Mouse (Mus musculus) common myeloid progenitor, adult 5-6 weeks (primary cell): ENCODE results near the gene Camk1d. TPM values are rescaled to one million over a fixed set of nuclear protein-coding genes. Genes with fewer than 3 reads are reported as not detected.
"Not testable (repeated sequence)": the region's sequence is repeated elsewhere in the genome, so short reads cannot be mapped to it uniquely, and the experiment has no call there.

Experiments used
- ATAC-seq: replicated peaks from 2 replicates; pipeline ENCODE4 v1.8.0; 2016; ENCODE audit warnings: low read depth, mild to moderate bottlenecking, moderate TSS enrichment, inconsistent platforms; ENCODE audit not compliant: poor library complexity, severe bottlenecking
- total RNA-seq: library from RNA; stranded (forward); fragments of 200-1000, 187-1606 nt; gene quantifications from 2 replicates; pipeline ENCODE4 v1.2.3, GENCODE M21; 2017

The Camk1d gene
- total RNA-seq, 1 experiment from 2014 or later: 9.1 TPM

- ATAC-seq: peak; percentile 76
Observed at GRCm38 (mm10) chr2:5592461-5593136, 121.7 kb downstream of the Camk1d start.

- no peak for ATAC-seq
Observed at GRCm38 (mm10) chr2:5590074-5590473, 124.2 kb downstream of the Camk1d start.

- no peak for ATAC-seq
Observed at GRCm38 (mm10) chr2:5589163-5589562, 125.2 kb downstream of the Camk1d start.

GRCm38 (mm10) chr2:5588329-5588982 lies 125.9 kb downstream of the Camk1d start:
- ATAC-seq: no peak

- ATAC-seq: no peak
Observed at GRCm38 (mm10) chr2:5584318-5585027, 129.8 kb downstream of the Camk1d start.

GRCm38 (mm10) chr2:5579391-5579790 lies 134.9 kb downstream of the Camk1d start:
- no peak for ATAC-seq

GRCm38 (mm10) chr2:5577399-5578129 lies 136.8 kb downstream of the Camk1d start:
- ATAC-seq: no peak

- ATAC-seq: no peak
Observed at GRCm38 (mm10) chr2:5572314-5573006, 141.9 kb downstream of the Camk1d start.

- ATAC-seq: no peak
Observed at GRCm38 (mm10) chr2:5566611-5567010, 147.7 kb downstream of the Camk1d start.

- ATAC-seq: no peak
Observed at GRCm38 (mm10) chr2:5563685-5564084, 150.6 kb downstream of the Camk1d start.

GRCm38 (mm10) chr2:5561446-5561845 lies 152.9 kb downstream of the Camk1d start:
- no peak for ATAC-seq

- ATAC-seq: no peak
Observed at GRCm38 (mm10) chr2:5553264-5553663, 161.1 kb downstream of the Camk1d start.

- no peak for ATAC-seq
Observed at GRCm38 (mm10) chr2:5551758-5552255, 162.5 kb downstream of the Camk1d start.

- no peak for ATAC-seq
Observed at GRCm38 (mm10) chr2:5549334-5549733, 165.0 kb downstream of the Camk1d start.

GRCm38 (mm10) chr2:5548872-5549271 lies 165.4 kb downstream of the Camk1d start:
- ATAC-seq: no peak

- ATAC-seq: no peak
Observed at GRCm38 (mm10) chr2:5540870-5541269, 173.4 kb downstream of the Camk1d start.

- not testable (repeated sequence) for ATAC-seq
Observed at GRCm38 (mm10) chr2:5539894-5540293, 174.4 kb downstream of the Camk1d start.

GRCm38 (mm10) chr2:5533868-5534267 lies 180.4 kb downstream of the Camk1d start:
- ATAC-seq: no peak

GRCm38 (mm10) chr2:5529992-5530391 lies 184.3 kb downstream of the Camk1d start:
- no peak for ATAC-seq

- no peak for ATAC-seq
Observed at GRCm38 (mm10) chr2:5519221-5519669, 195.1 kb downstream of the Camk1d start.
